ENCODE assay signal across 11 mouse cellular contexts in genomic region chr2:3629741-3630140, GRCm38 (mm10). TPM values are rescaled to one million over a fixed set of nuclear protein-coding genes. Genes with fewer than 3 reads are reported as not detected.
DNase-seq lines count a peak whose midpoint lies in the region; ATAC-seq and TF ChIP-seq lines count a peak whose summit lies in the region.
"Had no signal": no experiment of that assay in that cellular context is flagged by ENCODE, and none has a peak within 500 bp of the region (broad histone marks: within the 10 kb centered on the region; RNA-seq: fewer than 3 reads in every experiment).

No protein-coding gene starts in this region.

- 95% methylated on average over 5 of the region's 5 CpGs for WGBS in lung, embryonic 14.5 days
- WGBS in stomach, postnatal 0 days, result 91% methylated on average over 5 of the region's 5 CpGs
- WGBS in heart, embryonic 12.5 days, result 87% methylated on average over 5 of the region's 5 CpGs

- intact Hi-C loops in gastrocnemius, adult 2 months (cut with DNase I), result no loop called here

- H3K4me3 ChIP-seq in gastrocnemius, adult 2 months, result no peak overlapping the region
- no peak overlapping the region for H3K4me3 ChIP-seq in lung, embryonic 14.5 days (ENCODE audit: low read depth, low read length)
- no peak overlapping the region for H3K4me3 ChIP-seq in bone marrow macrophage, adult 2 months (ENCODE audit: insufficient read depth, low read length)
- no peak overlapping the region for H3K4me3 ChIP-seq in stomach, postnatal 0 days (ENCODE audit: low read depth, low read length)
- H3K4me3 ChIP-seq in heart, embryonic 12.5 days, result no peak overlapping the region
- H3K4me3 ChIP-seq: heart, embryonic 13.5 days; limb, embryonic 12.5 days; stomach, embryonic 15.5 days had no signal

- DNase-seq in gastrocnemius, adult 2 months, result no peak
- no peak for DNase-seq in gastrocnemius, postnatal 4 days (ENCODE audit: low spot score in 2 of 2)
- DNase-seq in lung, embryonic 14.5 days, result no peak
- no peak for DNase-seq in lung, postnatal 10 days
- DNase-seq in stomach, postnatal 0 days (ENCODE audit: low spot score), result no peak
- DNase-seq in Muller cell, postnatal 12 days (ENCODE audit: inconsistent ontology term), result no peak

- H3K9ac ChIP-seq in lung, embryonic 14.5 days, result no peak overlapping the region
- H3K9ac ChIP-seq in stomach, postnatal 0 days (ENCODE audit: low read length), result no peak overlapping the region
- H3K9ac ChIP-seq in heart, embryonic 12.5 days, result no peak overlapping the region
- H3K9ac ChIP-seq: heart, embryonic 13.5 days; limb, embryonic 12.5 days; stomach, embryonic 15.5 days had no signal

- ATAC-seq in lung, embryonic 14.5 days (ENCODE audit: insufficient read depth), result no peak
- no peak for ATAC-seq in stomach, postnatal 0 days (ENCODE audit: low FRiP score, low TSS enrichment)
- no peak for ATAC-seq in heart, embryonic 12.5 days (ENCODE audit: insufficient number of reproducible peaks, low FRiP score)

- H3K9me3 ChIP-seq in lung, embryonic 14.5 days (ENCODE audit: low read depth, low read length), result no peaks in the 10 kb centered on the region
- H3K9me3 ChIP-seq in stomach, postnatal 0 days (ENCODE audit: control insufficient read depth, low read length), result no peaks in the 10 kb centered on the region
- peaks cover 3% of the 10 kb centered on the region; the same call in 1 of the 2 replicates for H3K9me3 ChIP-seq in heart, embryonic 12.5 days (replicated peaks)
- H3K9me3 ChIP-seq: heart, embryonic 13.5 days; stomach, embryonic 15.5 days had no signal

- no peak for TF ChIP-seq EP300 in stomach, postnatal 0 days (optimal IDR thresholded peaks at IDR 0.05)

- no peaks in the 10 kb centered on the region for H3K4me1 ChIP-seq in lung, embryonic 14.5 days (ENCODE audit: insufficient read depth)
- peaks cover 16% of the 10 kb centered on the region for H3K4me1 ChIP-seq in bone marrow macrophage, adult 2 months (ENCODE audit: control insufficient read depth, insufficient read depth, low read length)
- no peaks in the 10 kb centered on the region for H3K4me1 ChIP-seq in stomach, postnatal 0 days (replicated peaks; ENCODE audit: control insufficient read depth, insufficient read depth)
- H3K4me1 ChIP-seq in heart, embryonic 12.5 days (replicated peaks), result no peaks in the 10 kb centered on the region
- H3K4me1 ChIP-seq: heart, embryonic 13.5 days; limb, embryonic 12.5 days; stomach, embryonic 15.5 days had no signal

- no peaks in the 10 kb centered on the region for H3K36me3 ChIP-seq in lung, embryonic 14.5 days (ENCODE audit: insufficient read depth)
- no peaks in the 10 kb centered on the region for H3K36me3 ChIP-seq in stomach, postnatal 0 days (ENCODE audit: control insufficient read depth, insufficient read depth, low read length)
- no peaks in the 10 kb centered on the region for H3K36me3 ChIP-seq in heart, embryonic 12.5 days
- H3K36me3 ChIP-seq: heart, embryonic 13.5 days; limb, embryonic 12.5 days; stomach, embryonic 15.5 days had no signal

- no peak overlapping the region for H3K4me2 ChIP-seq in lung, embryonic 14.5 days
- no peak overlapping the region for H3K4me2 ChIP-seq in stomach, postnatal 0 days (replicated peaks; ENCODE audit: low read depth)
- no peak overlapping the region for H3K4me2 ChIP-seq in heart, embryonic 12.5 days
- H3K4me2 ChIP-seq: heart, embryonic 13.5 days; limb, embryonic 12.5 days; stomach, embryonic 15.5 days had no signal

- no peak for TF ChIP-seq POLR2A in bone marrow macrophage, adult 2 months (IDR thresholded peaks at IDR 0.05; ENCODE audit: borderline replicate concordance, low read depth, low read length)

- TF ChIP-seq CTCF in gastrocnemius, adult 2 months (IDR thresholded peaks at IDR 0.05), result 0 out of 2 replicates have a peak, but pooled peaks have one; percentile 1
- peak; percentile 42 for TF ChIP-seq CTCF in lung, embryonic 14.5 days (IDR thresholded peaks at IDR 0.05; ENCODE audit: low read depth)
- peak; percentile 39 for TF ChIP-seq CTCF in bone marrow macrophage, adult 2 months (IDR thresholded peaks at IDR 0.05; ENCODE audit: low read depth, low read length)
- peak; percentile 45; the same call in 1 of the 2 replicates for TF ChIP-seq CTCF in stomach, postnatal 0 days (IDR thresholded peaks at IDR 0.05; ENCODE audit: low read depth)

- no peak overlapping the region for H3K27ac ChIP-seq in gastrocnemius, adult 2 months
- no peak overlapping the region for H3K27ac ChIP-seq in lung, embryonic 14.5 days (ENCODE audit: low read depth)
- no peak overlapping the region for H3K27ac ChIP-seq in bone marrow macrophage, adult 2 months (ENCODE audit: insufficient read depth, low read depth, low read length)
- H3K27ac ChIP-seq in stomach, postnatal 0 days (replicated peaks), result no peak overlapping the region
- no peak overlapping the region for H3K27ac ChIP-seq in heart, embryonic 12.5 days (ENCODE audit: poor library complexity, severe bottlenecking)
- H3K27ac ChIP-seq: heart, embryonic 13.5 days; limb, embryonic 12.5 days; stomach, embryonic 15.5 days had no signal

- H3K27me3 ChIP-seq in lung, embryonic 14.5 days (ENCODE audit: insufficient read depth, low read length), result no peaks in the 10 kb centered on the region
- H3K27me3 ChIP-seq in stomach, postnatal 0 days (ENCODE audit: control insufficient read depth, insufficient read depth, low read length), result no peaks in the 10 kb centered on the region
- no peaks in the 10 kb centered on the region for H3K27me3 ChIP-seq in heart, embryonic 12.5 days (replicated peaks)
- H3K27me3 ChIP-seq: heart, embryonic 13.5 days; limb, embryonic 12.5 days; stomach, embryonic 15.5 days had no signal

RNA-seq across cellular contexts. Expression of gene Fam107b, which starts 59.5 kb away (rescaled TPM):
- 1 to 10 TPM; 1.3 to 4.3 TPM for total RNA-seq in gastrocnemius, adult 2 months (2021)
- total RNA-seq in gastrocnemius, postnatal 4 days (2021), result 10 to 100 TPM; 14.4 to 24.7 TPM
- polyA plus RNA-seq in lung, embryonic 14.5 days (2014; fragmentation: Nextera tagmentation; extraction: Ambion mirVana), result 41.2 and 43.0 TPM in 2 replicates
- polyA plus RNA-seq in bone marrow macrophage, adult 2 months (2012; ENCODE audit: insufficient read depth, insufficient read length, missing spikeins), result 38.3 and 39.0 TPM in 2 replicates
- polyA plus RNA-seq in stomach, postnatal 0 days (2015; fragmentation: Nextera tagmentation; extraction: Ambion mirVana), result 46.4 and 49.6 TPM in 2 replicates
- 32.5 and 34.7 TPM in 2 replicates for polyA plus RNA-seq in heart, embryonic 12.5 days (2016; fragmentation: Nextera tagmentation; extraction: Ambion mirVana)
